Mouse (Mus musculus) ES-Bruce4 (cell line): ENCODE results near the gene Arid4a.

ENCODE experiments used
- CTCF ChIP-seq: IDR thresholded peaks from one replicate; pipeline ENCODE4 v1.8.1; 2011; ENCODE audit warnings: low read depth, low read length
- EP300 ChIP-seq: IDR thresholded peaks from 2 replicates; pipeline ENCODE4 v1.6.1; 2011; ENCODE audit warnings: low read depth, low read length; ENCODE audit not compliant: insufficient read depth
- POLR2A ChIP-seq: IDR thresholded peaks from one replicate; pipeline ENCODE4 v1.8.1; 2011; ENCODE audit warnings: low read length; ENCODE audit not compliant: insufficient read depth

GRCm38 (mm10) chr12:71136974-71137491 is 121.2 kb downstream of the Arid4a start:
- TF ChIP-seq EP300 = no peak
- peak; percentile 84 for TF ChIP-seq POLR2A
- TF ChIP-seq CTCF = no peak
